Mouse (Mus musculus) embryonic fibroblast, embryonic 13.5 days (primary cell): ENCODE data around the gene Ppia.

Experiments
- CTCF ChIP-seq: IDR thresholded peaks from 2 replicates; pipeline ENCODE4 v1.5.1; 2011; ENCODE audit warnings: mild to moderate bottlenecking, control low read depth, low read length, moderate library complexity, borderline replicate concordance; ENCODE audit not compliant: insufficient read depth
- POLR2A ChIP-seq: IDR thresholded peaks from 2 replicates; pipeline ENCODE4 v1.6.1; 2011; ENCODE audit warnings: low read depth, mild to moderate bottlenecking, control low read depth, low read length, moderate library complexity

- TF ChIP-seq CTCF (no peak), POLR2A (no peak)
Observed at GRCm38 (mm10) chr11:6380916-6381315, 34.3 kb upstream of the Ppia start.
